Mouse (Mus musculus): ENCODE results near the gene Rbp2.

GRCm38 (mm10) chr9:98485815-98486214 lies at the start of gene Rbp2:
- no peak for TF ChIP-seq CTCF (IDR thresholded peaks at IDR 0.05; ENCODE audit: control insufficient read depth, insufficient read depth, insufficient replicate concordance, low read depth, low read length)
- no peak for TF ChIP-seq POLR2A (IDR thresholded peaks at IDR 0.05; ENCODE audit: control insufficient read depth, low read depth, low read length)
